Comparison of ENCODE assay signal across 17 mouse cellular contexts in genomic region chr19:46002279-46002678, GRCm38 (mm10). TPM values are rescaled to one million over a fixed set of nuclear protein-coding genes. Genes with fewer than 3 reads are reported as not detected.
A peak's percentile ranks its signal among the peaks of the same experiment; 100 is the strongest.
DNase-seq lines count a peak whose midpoint lies in the region; ATAC-seq and TF ChIP-seq lines count a peak whose summit lies in the region.
"Had no signal": no experiment of that assay in that cellular context is flagged by ENCODE, and none has a peak within 500 bp of the region (broad histone marks: within the 10 kb centered on the region; RNA-seq: fewer than 3 reads in every experiment).

No protein-coding gene starts in this region.

- no peak for TF ChIP-seq RAD21 in MEL (IDR thresholded peaks at IDR 0.05; ENCODE audit: low read depth, low read length)

- 89% methylated on average over 9 of the region's 9 CpGs for WGBS in midbrain, postnatal 0 days

- DNase-seq in MEL (ENCODE audit: low read depth, low spot score) = no peak
- peak; percentile 78 for DNase-seq in induced T-regulatory cell, adult 2 months (ENCODE audit: low read depth)
- DNase-seq in splenic B cell, adult 2 months (ENCODE audit: low read depth, low spot score) = peak; percentile 34
- DNase-seq in midbrain, postnatal 0 days (ENCODE audit: low spot score) = no peak
- DNase-seq in cerebellum, postnatal 36 days = no peak
- DNase-seq in gastrocnemius, postnatal 14 days = no peak
- DNase-seq: adrenal gland, postnatal 36 days; heart, postnatal 36 days; thymus, postnatal 36 days had no signal

- peaks cover 30% of the 10 kb centered on the region for H3K36me3 ChIP-seq in megakaryocyte, embryonic 14.5 days (replicated peaks; ENCODE audit: low read length)
- peaks cover 0 to 14% of the 10 kb centered on the region in 2 experiments; a peak in 2 of 4 replicates for H3K36me3 ChIP-seq in MEL (ENCODE audit: control insufficient read depth in 1 of 2, insufficient read depth in 2 of 2, low read length in 2 of 2)
- no peaks in the 10 kb centered on the region; the same call in 1 of the 2 replicates for H3K36me3 ChIP-seq in splenic B cell, adult 2 months (ENCODE audit: control insufficient read depth, insufficient read depth, low read length, poor library complexity, severe bottlenecking)
- H3K36me3 ChIP-seq in midbrain, postnatal 0 days (ENCODE audit: insufficient read depth, low read length) = no peaks in the 10 kb centered on the region
- H3K36me3 ChIP-seq: forebrain, embryonic 15.5 days; hindbrain, embryonic 15.5 days; neural tube, embryonic 13.5 days had no signal

- no peak overlapping the region for H3K9ac ChIP-seq in MEL (ENCODE audit: control insufficient read depth, low read depth, low read length, poor library complexity, severe bottlenecking)
- H3K9ac ChIP-seq in midbrain, postnatal 0 days (replicated peaks; ENCODE audit: low read length, poor library complexity, severe bottlenecking) = no peak overlapping the region
- H3K9ac ChIP-seq: forebrain, embryonic 15.5 days; hindbrain, embryonic 15.5 days; liver, embryonic 14.5 days; neural tube, embryonic 13.5 days had no signal

- TF ChIP-seq EP300 in MEL (IDR thresholded peaks at IDR 0.05; ENCODE audit: low read depth in 1 of 2, low read length in 2 of 2) = no peak

- no peak for ATAC-seq in megakaryocyte, adult 5-6 weeks (ENCODE audit: poor library complexity, severe bottlenecking)
- ATAC-seq in midbrain, postnatal 0 days (ENCODE audit: low FRiP score) = no peak
- ATAC-seq: forebrain, embryonic 15.5 days; intestine, postnatal 0 days; midbrain, embryonic 16.5 days had no signal

- H3K27ac ChIP-seq in MEL (ENCODE audit: control insufficient read depth, low read depth, low read length) = no peak overlapping the region
- no peak overlapping the region for H3K27ac ChIP-seq in midbrain, postnatal 0 days (ENCODE audit: low read depth, low read length)
- H3K27ac ChIP-seq: forebrain, embryonic 15.5 days; hindbrain, embryonic 15.5 days; liver, embryonic 14.5 days; neural tube, embryonic 13.5 days had no signal

- H3K9me3 ChIP-seq in megakaryocyte, embryonic 14.5 days = no peaks in the 10 kb centered on the region
- H3K9me3 ChIP-seq in MEL (replicated peaks; ENCODE audit: insufficient read depth, low read length) = no peaks in the 10 kb centered on the region
- H3K9me3 ChIP-seq in midbrain, postnatal 0 days (ENCODE audit: low read length) = no peaks in the 10 kb centered on the region
- H3K9me3 ChIP-seq: forebrain, embryonic 15.5 days; hindbrain, embryonic 15.5 days; neural tube, embryonic 13.5 days had no signal

- intact Hi-C loops in gastrocnemius, postnatal 14 days (cut with DNase I; ENCODE audit: low total_unique reads) = no loop called here

- H3K27me3 ChIP-seq in megakaryocyte, embryonic 14.5 days (replicated peaks) = no peaks in the 10 kb centered on the region
- no peaks in the 10 kb centered on the region for H3K27me3 ChIP-seq in MEL (ENCODE audit: control insufficient read depth in 1 of 2, insufficient read depth in 2 of 2, low read length in 2 of 2)
- no peaks in the 10 kb centered on the region for H3K27me3 ChIP-seq in splenic B cell, adult 2 months (ENCODE audit: control insufficient read depth, insufficient read depth, low read length, poor library complexity, severe bottlenecking)
- 0 out of 2 replicates have a peak, but pooled peaks cover 8% of the 10 kb centered on the region for H3K27me3 ChIP-seq in midbrain, postnatal 0 days (ENCODE audit: insufficient read depth, low read length)

- H3K4me1 ChIP-seq in megakaryocyte, embryonic 14.5 days = peaks cover 54% of the 10 kb centered on the region
- H3K4me1 ChIP-seq in MEL (ENCODE audit: control insufficient read depth in 1 of 2, insufficient read depth in 2 of 2, low read length in 2 of 2) = peaks cover 4 to 19% of the 10 kb centered on the region in 2 experiments
- 0 out of 2 replicates have a peak, but pooled peaks cover 5% of the 10 kb centered on the region for H3K4me1 ChIP-seq in midbrain, postnatal 0 days (ENCODE audit: insufficient read depth, low read length)

- no peak overlapping the region for H3K4me2 ChIP-seq in midbrain, postnatal 0 days (ENCODE audit: low read depth, low read length, poor library complexity, severe bottlenecking)

- H3K79me2 ChIP-seq in MEL (ENCODE audit: control insufficient read depth, insufficient read depth, low read length, poor library complexity) = peaks cover 27% of the 10 kb centered on the region

- H3K4me3 ChIP-seq in megakaryocyte, embryonic 14.5 days (replicated peaks) = peak overlapping the region; percentile 76
- no peak overlapping the region for H3K4me3 ChIP-seq in MEL (ENCODE audit: control insufficient read depth in 1 of 2, insufficient read depth in 1 of 2, low read depth in 2 of 2, low read length in 2 of 2)
- no peak overlapping the region for H3K4me3 ChIP-seq in midbrain, postnatal 0 days (ENCODE audit: low read depth, low read length)

- no peak for TF ChIP-seq POLR2A in MEL (IDR thresholded peaks at IDR 0.05; ENCODE audit: control insufficient read depth in 1 of 2, insufficient read depth in 1 of 2, low read depth in 1 of 2, low read length in 2 of 2, poor library complexity in 1 of 2)

- TF ChIP-seq CTCF in MEL (IDR thresholded peaks at IDR 0.05 in 2 of 3, conservative IDR thresholded peaks at IDR 0.05 in 1 of 3; ENCODE audit: control insufficient read depth in 1 of 3, insufficient read depth in 1 of 3, low read depth in 2 of 3, low read length in 3 of 3, poor library complexity in 1 of 3, severe bottlenecking in 1 of 3) = no peak
- TF ChIP-seq CTCF in midbrain, postnatal 0 days (IDR thresholded peaks at IDR 0.05) = no peak

TF ChIP-seq in MEL, 35 proteins besides CTCF, POLR2A, EP300 and RAD21:
- TF ChIP-seq ETS1 (IDR thresholded peaks at IDR 0.05; ENCODE audit: low read depth, low read length) (no peak), MAX (IDR thresholded peaks at IDR 0.05; ENCODE audit: low read length) (0 out of 2 replicates have a peak, but pooled peaks have one; percentile 29)

RNA-seq across cellular contexts. Expression of gene Hps6, which starts 1.0 kb away (rescaled TPM):
- polyA plus RNA-seq in megakaryocyte, embryonic 14.5 days (2012; ENCODE audit: insufficient read depth, low replicate concordance) = 8.7 and 9.6 TPM in 2 replicates
- 1.2 and 1.7 TPM in 2 replicates for total RNA-seq in megakaryocyte, adult 5-6 weeks (2015)
- total RNA-seq in megakaryocyte, adult 5-6 weeks (2017) = 6.6 and 6.8 TPM in 2 replicates
- 11.4 and 11.5 TPM in 2 replicates for total RNA-seq in MEL (2012; rRNA removed)
- 10 to 100 TPM in 1 of 2 experiments, not detected in 1; 13.2 TPM for polyA plus RNA-seq in MEL (2012; ENCODE audit: insufficient read depth in 1 of 2, insufficient read length in 2 of 2, low read depth in 1 of 2, low replicate concordance in 2 of 2, missing spikeins in 1 of 2)
- 8.9 and 9.4 TPM in 2 replicates for total RNA-seq in midbrain, postnatal 0 days (2014; rRNA removed)
- 3.9 and 4.6 TPM in 2 replicates for polyA plus RNA-seq in midbrain, postnatal 0 days (2015; fragmentation: Nextera tagmentation; extraction: Ambion mirVana)
- total RNA-seq in gastrocnemius, postnatal 14 days (2021) = 1 to 10 TPM; 3.1 to 3.8 TPM

RNA-seq across cellular contexts. Expression of gene Armh3, which starts 4.0 kb away (rescaled TPM):
- polyA plus RNA-seq in megakaryocyte, embryonic 14.5 days (2012; ENCODE audit: insufficient read depth, low replicate concordance) = 0.89 and 2.1 TPM in 2 replicates
- 12.8 and 15.6 TPM in 2 replicates for total RNA-seq in megakaryocyte, adult 5-6 weeks (2015)
- total RNA-seq in megakaryocyte, adult 5-6 weeks (2017) = 6.6 and 8.5 TPM in 2 replicates
- total RNA-seq in MEL (2012; rRNA removed) = 4.1 TPM in 2 replicates
- polyA plus RNA-seq in MEL (2012; ENCODE audit: insufficient read depth in 1 of 2, insufficient read length in 2 of 2, low read depth in 1 of 2, low replicate concordance in 2 of 2, missing spikeins in 1 of 2) = 10 to 100 TPM in 1 of 2 experiments, not detected in 1; 10.8 TPM
- total RNA-seq in midbrain, postnatal 0 days (2014; rRNA removed) = 17.4 and 18.9 TPM in 2 replicates
- 18.1 and 20.1 TPM in 2 replicates for polyA plus RNA-seq in midbrain, postnatal 0 days (2015; fragmentation: Nextera tagmentation; extraction: Ambion mirVana)
- 10 to 100 TPM; 10.8 to 10.9 TPM for total RNA-seq in gastrocnemius, postnatal 14 days (2021)

RNA-seq across cellular contexts. Expression of gene Pprc1, which starts 42.4 kb away (rescaled TPM):
- 8.7 and 12.2 TPM in 2 replicates for polyA plus RNA-seq in megakaryocyte, embryonic 14.5 days (2012; ENCODE audit: insufficient read depth, low replicate concordance)
- 14.1 and 30.8 TPM in 2 replicates for total RNA-seq in megakaryocyte, adult 5-6 weeks (2015)
- 8.6 and 11.5 TPM in 2 replicates for total RNA-seq in megakaryocyte, adult 5-6 weeks (2017)
- 39.3 and 41.9 TPM in 2 replicates for total RNA-seq in MEL (2012; rRNA removed)
- 100 to 1,000 TPM in 1 of 2 experiments, 10 to 100 TPM in 1; 27.8 to 135 TPM for polyA plus RNA-seq in MEL (2012; ENCODE audit: insufficient read depth in 1 of 2, insufficient read length in 2 of 2, low read depth in 1 of 2, low replicate concordance in 2 of 2, missing spikeins in 1 of 2)
- 9.9 and 10.4 TPM in 2 replicates for total RNA-seq in midbrain, postnatal 0 days (2014; rRNA removed)
- 8.8 and 9.8 TPM in 2 replicates for polyA plus RNA-seq in midbrain, postnatal 0 days (2015; fragmentation: Nextera tagmentation; extraction: Ambion mirVana)
- total RNA-seq in gastrocnemius, postnatal 14 days (2021) = 10 to 100 TPM; 11.2 to 11.5 TPM

RNA-seq across cellular contexts. Expression of gene Ldb1, which starts 42.7 kb away (rescaled TPM):
- 349 and 424 TPM in 2 replicates for polyA plus RNA-seq in megakaryocyte, embryonic 14.5 days (2012; ENCODE audit: insufficient read depth, low replicate concordance)
- 48.8 and 54.5 TPM in 2 replicates for total RNA-seq in megakaryocyte, adult 5-6 weeks (2015)
- total RNA-seq in megakaryocyte, adult 5-6 weeks (2017) = 60.2 and 60.8 TPM in 2 replicates
- 299 and 357 TPM in 2 replicates for total RNA-seq in MEL (2012; rRNA removed)
- polyA plus RNA-seq in MEL (2012; ENCODE audit: insufficient read depth in 1 of 2, insufficient read length in 2 of 2, low read depth in 1 of 2, low replicate concordance in 2 of 2, missing spikeins in 1 of 2) = 100 to 1,000 TPM; 632 to 842 TPM
- 121 and 139 TPM in 2 replicates for total RNA-seq in midbrain, postnatal 0 days (2014; rRNA removed)
- 83.7 and 84.5 TPM in 2 replicates for polyA plus RNA-seq in midbrain, postnatal 0 days (2015; fragmentation: Nextera tagmentation; extraction: Ambion mirVana)
- total RNA-seq in gastrocnemius, postnatal 14 days (2021) = 10 to 100 TPM; 26.2 to 28.5 TPM

Comparison
In these comparisons a context has a peak if more than half of its experiments do, and no peak if none do; other contexts are left out.
1. DNase-seq: peak in induced T-regulatory cell, adult 2 months (single experiment) and splenic B cell, adult 2 months (single experiment); none in MEL (single experiment), midbrain, postnatal 0 days (single experiment), cerebellum, postnatal 36 days (0 of 2) and gastrocnemius, postnatal 14 days (single experiment).